Mouse (Mus musculus): ENCODE results near the gene Eps8.

The Eps8 gene

GRCm38 (mm10) chr6:137565890-137566289 lies 88.8 kb downstream of the Eps8 start:
- DNase-seq (ENCODE audit: low spot score), result no peak

DNA sequence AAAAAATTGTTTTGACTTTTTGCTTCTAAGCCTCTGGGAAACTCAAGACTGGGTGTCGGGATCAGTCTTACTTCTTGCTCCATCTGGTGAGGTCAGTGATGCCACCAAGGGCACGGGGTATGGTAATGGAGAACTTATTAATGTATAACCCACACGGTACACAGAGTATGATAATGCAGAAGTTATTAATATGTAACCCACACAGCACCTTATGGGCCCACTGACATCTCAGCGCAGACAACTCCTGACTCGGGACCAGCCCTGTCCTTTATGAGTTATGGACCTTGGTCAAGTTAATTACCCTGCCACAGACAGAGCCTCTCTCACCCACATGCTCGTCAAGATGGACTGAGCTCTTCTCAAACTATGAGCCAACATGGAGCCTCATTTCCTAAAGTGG lies 89.2 kb downstream of the Eps8 start:
- DNase-seq (ENCODE audit: low spot score), result no peak

DNA sequence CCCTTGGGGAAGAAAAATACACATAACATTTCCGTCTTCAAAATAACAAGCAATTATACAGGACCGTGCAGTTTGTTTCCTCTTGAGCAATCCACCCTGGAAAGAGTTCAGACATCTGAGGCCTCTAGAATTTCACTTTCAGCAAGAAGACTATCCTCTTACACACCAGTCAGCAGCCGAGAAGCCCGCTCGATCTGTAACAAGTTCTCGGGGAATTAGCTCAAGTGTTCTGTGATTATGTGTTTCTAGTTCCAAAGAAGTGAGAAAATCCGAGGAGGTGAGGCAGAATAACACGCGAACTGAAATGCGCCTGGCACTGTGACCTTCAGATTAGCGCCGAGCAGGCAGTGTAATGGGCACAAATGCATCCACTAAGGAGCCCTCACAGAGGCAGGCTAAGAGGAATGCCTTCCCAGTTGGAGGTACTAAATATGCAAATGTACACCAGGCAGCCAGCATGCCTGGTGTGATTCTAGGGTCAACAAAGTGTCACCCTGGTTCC lies 94.3 kb downstream of the Eps8 start:
- peak; percentile 38 for DNase-seq (ENCODE audit: low spot score)

DNA sequence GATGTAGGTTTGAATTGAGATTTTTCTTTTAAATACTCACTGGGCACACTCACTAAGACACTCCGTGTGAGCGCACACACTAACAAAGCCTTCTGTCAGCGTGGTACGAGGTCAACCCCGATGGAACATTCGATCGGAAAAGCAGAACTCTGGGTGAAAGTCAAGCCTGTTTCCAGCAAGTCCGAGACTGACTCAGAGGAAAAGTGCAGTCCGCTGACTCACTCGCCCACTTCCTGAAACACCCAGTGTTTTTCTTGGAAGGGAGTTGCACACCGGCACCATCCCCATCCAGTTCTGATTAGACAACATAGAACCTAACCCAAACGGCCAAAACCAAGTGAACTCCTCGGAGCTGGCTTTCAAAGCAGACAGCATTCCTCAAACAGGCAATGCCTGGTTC lies 95.8 kb downstream of the Eps8 start:
- DNase-seq (ENCODE audit: low spot score), result peak; percentile 58

DNA sequence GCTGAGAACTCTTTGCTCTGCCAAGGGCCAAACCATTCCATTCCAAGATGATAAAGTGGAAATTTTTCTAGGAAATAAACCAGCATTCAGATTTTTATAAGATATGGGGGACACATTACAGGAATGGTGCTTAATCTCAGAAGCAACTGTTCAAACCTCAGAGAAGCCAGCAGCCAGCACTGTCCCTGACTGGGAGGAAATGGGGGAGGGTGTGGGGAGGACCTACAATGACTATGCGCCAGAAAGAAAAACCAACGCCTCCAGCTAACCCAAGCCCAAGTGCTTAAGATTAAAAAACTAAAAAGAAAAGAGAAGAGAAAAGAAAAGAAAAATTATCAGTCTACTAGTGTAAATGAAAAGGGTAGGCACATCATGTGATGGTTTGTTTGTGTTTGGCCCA lies 97.0 kb downstream of the Eps8 start:
- DNase-seq (ENCODE audit: low spot score), result no peak

DNA sequence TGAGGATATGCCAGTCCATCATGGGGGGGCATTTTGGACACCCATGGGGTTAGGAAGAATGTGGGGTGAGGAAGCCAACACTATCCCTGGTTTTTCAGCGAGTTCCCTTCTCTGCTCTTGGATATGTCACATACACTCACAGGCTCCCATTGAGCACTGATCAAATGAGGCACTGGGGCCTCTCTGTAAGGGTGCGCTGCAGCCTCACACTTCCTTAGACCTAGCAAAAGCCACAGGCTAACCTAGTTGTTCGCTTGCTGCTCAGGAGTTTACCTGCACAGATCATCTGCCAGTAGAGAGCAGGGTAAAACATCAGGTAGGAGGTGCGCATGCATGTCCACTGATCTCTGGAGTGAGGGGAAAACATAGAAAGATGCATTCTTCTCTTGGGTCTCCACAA lies 97.5 kb downstream of the Eps8 start:
- DNase-seq (ENCODE audit: low spot score), result no peak

DNA sequence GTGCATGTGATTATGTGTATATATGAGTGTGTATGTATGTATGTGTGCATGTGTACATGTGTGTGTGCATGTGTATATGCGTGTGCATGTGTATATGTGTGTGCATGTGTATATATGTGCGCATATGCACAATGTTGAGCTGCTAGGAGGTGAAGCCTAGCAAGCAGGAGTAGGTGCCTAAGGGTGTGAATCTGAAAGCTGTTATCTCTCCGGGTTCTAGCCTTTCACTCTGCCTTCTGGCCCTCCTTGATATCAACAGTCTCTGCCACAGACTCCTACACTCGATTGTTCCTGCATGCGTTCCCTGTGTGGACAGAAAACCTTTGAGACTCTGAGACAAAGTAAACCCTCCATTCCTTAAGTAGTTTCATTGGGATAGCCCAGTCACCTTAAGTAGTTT lies 98.0 kb downstream of the Eps8 start:
- no peak for DNase-seq (ENCODE audit: low spot score)

DNA sequence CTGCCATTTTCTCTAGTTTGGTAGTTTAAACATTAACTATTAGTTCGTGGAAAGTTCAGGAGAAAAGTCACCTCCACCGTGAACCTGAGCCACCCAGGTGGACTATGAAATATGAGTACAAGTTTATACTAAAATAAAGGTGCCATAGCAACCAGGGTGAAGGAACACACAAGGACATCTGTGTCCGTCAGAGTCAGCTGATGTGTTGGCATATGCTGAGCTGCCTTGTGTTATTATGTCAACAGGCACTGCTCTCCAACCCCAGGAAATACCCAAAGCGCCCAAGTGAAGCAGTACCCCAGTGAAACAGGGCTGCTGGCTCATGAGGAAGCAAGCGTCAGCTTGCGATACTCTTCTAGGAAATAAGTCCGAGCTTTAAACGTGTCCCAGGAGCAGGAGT lies 104.5 kb downstream of the Eps8 start:
- DNase-seq (ENCODE audit: low spot score), result no peak

- no peak for DNase-seq (ENCODE audit: low spot score)
Observed at GRCm38 (mm10) chr6:137548613-137549012, 106.1 kb downstream of the Eps8 start.

GRCm38 (mm10) chr6:137547555-137547954 lies 107.1 kb downstream of the Eps8 start:
- no peak for DNase-seq (ENCODE audit: low spot score)

DNA sequence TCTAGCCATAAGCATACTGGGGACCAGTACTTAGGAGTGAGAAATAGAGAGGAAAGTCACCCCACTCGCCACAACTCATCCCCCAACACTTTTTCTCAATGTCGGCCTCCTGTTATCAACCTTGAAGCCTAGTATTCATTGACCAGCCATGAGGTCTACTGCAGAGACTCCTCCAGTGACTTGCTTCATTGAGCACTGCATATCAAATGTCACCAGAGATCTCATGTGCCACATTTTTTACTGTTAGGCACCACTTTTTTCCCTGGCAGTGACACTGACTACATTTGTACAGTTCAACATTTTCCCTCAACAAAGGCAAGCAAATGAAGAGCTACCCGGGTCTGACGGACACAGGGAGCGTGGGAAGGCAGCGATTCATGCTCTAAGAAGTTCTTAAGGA lies 108.6 kb downstream of the Eps8 start:
- DNase-seq (ENCODE audit: low spot score), result no peak

DNA sequence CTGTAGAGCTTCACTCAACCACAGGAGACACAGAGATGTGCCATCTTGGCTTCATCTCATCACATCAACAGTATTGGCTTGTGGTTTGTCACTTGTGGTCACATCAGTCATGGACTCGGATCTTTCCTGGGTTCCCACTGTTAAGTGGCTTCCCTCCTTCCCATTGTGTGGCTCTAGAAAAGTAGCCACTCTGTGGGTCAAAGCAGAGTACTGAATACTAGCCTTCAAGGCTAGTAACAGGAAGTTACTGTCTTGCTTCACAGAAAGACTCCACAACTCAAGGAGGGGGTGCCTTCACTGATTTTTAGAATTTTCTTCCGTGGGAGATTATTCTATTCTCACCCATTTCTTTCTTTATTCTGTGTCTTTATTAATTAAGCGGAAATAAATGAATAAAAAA lies 109.3 kb downstream of the Eps8 start:
- no peak for DNase-seq (ENCODE audit: low spot score)

DNA sequence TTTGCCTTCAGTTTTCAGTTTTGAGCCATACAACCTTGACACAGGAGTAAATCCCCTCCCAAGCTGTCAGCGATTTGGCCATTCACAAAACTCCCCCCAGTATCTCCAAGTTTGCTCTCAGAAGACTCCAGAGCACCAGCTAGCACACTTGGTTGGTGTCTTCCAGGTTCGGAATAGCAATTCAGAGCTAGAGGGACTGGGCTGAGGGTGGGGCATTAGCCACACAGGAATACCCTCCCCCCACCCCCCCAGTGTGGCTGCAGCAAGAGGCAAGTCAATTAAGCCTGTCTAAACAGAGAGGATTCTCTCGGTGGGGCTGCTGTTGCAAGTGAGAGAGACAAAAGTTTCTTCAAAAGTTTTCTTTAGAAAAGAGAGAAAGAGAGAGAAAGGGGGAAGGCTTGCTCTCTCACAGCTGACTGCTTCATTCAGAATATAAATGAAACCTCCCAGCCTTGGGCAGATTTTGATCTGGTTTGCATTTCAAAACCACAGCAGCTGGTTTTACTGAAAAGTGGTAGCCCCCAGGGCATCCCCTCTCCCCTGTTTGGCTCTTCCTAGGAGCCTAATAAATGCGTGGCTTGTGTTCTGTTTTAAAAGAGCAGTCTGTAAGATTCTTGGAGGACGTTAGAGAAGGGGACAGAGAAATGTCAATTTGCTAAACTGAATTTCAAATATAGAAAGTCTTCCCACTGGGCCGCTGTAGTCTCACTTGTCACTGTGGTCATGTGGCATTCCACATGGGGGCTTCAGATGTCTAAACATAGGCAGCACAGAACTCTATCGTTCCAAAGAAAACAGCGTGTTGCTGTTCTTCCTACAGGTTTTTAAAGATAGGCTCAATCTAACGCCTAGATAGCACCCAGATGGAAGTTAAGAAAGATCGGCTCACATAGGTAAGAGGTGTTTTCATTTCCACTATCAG lies 112.2 kb downstream of the Eps8 start:
- no peak for DNase-seq (ENCODE audit: low spot score)

- no peak for DNase-seq (ENCODE audit: low spot score)
Observed at GRCm38 (mm10) chr6:137541216-137542176, 113.2 kb downstream of the Eps8 start.

DNA sequence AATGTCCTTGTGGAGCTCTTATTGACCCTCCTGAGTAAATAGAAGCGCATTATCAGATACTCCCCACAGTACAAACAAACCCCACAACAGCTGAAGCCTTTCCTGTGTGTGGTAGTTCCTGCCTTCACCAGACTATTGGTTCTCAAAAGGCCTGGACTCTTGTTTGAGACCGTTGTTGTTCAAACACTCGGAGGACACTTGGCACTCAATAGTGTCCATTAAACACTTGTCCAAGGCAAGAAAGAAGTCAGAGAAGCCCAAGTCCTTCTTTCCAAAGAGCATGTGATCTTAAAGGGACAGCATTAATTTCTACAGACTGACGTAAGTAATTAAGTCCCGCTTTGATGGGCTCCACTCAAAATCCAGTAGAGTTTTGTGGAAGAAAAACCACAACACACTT lies 113.9 kb downstream of the Eps8 start:
- DNase-seq (ENCODE audit: low spot score), result no peak

- DNase-seq (ENCODE audit: low spot score), result no peak
Observed at GRCm38 (mm10) chr6:137540346-137540745, 114.3 kb downstream of the Eps8 start.

DNA sequence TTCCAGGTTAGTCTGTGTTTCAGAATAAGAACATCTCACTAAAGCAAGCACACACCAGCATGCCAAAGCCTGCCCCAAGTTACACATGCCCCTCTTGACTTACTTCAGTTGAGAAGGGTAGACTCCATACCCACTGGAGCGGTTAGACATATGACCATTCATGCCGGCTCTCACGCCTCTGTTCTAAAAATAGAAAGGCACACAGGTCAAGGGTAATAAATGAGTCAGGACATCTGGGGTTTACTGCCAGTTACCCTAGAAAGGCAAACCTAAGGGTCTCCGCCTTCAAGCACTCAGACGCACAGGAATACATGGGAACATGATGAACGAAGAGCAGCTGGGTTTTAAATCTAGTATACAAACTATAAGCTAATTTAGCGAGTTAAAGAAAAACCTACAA lies 115.5 kb downstream of the Eps8 start:
- DNase-seq (ENCODE audit: low spot score), result no peak

GRCm38 (mm10) chr6:137532758-137533157 lies 121.9 kb downstream of the Eps8 start:
- DNase-seq (ENCODE audit: low spot score), result no peak

DNA sequence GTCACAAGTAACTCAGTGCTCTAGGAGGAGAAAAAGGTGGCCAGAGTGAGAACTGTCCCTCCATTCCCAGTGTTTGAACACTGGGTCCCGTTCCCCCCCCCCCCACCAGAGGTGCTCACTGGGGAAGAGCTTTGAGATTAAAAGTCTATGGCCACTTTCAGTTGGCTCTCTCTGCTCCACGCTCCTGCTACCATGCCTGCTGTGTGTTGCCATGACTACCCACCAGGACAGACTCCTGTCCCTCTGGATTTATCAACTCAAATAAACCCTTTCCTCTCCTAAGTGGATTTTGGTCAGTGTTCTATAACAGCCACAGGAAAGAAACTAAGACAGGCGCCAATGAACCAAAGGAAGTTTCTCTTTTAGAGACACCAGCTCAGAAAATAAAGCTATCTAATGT lies 128.9 kb downstream of the Eps8 start:
- no peak for DNase-seq (ENCODE audit: low spot score)

DNA sequence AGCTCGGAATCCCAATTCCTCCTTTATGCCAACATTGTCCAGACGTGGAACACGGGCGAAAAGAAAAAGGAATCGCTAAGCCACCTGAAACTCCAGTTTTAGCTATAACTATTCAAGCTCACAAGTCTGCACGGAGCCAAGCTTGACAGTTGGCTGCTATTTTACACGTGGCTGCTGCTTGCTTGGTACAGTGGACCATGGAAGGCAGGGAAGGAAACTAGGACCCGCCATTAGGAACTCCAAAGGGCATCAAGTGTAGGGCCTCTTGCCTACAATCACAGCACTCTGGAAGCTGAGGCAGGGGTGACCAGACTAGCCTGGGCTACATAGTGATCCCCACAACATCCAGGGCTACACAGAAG lies 134.4 kb downstream of the Eps8 start:
- DNase-seq (ENCODE audit: low spot score), result no peak

GRCm38 (mm10) chr6:137519529-137520342 lies 134.9 kb downstream of the Eps8 start:
- no peak for DNase-seq (ENCODE audit: low spot score)

DNA sequence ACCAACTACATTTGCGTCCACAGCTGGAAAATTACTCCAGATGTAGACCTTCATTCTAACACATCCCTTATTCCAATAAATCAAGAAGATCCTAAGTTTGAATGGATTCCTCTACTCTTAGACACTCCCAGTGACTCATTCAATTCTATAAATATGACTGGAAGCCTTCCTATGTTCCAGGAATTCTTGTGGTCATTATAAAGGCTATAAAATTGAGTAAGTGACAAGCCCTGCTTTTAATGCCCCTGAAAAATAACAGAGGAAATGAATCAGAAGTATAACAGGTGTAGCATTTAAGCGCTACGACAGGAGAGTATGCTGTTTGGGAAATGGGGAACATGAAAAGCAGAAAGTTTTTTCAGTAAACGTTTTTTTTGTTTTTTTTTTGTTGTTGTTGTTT lies 139.8 kb downstream of the Eps8 start:
- no peak for DNase-seq (ENCODE audit: low spot score)
